Mouse (Mus musculus): Measurements from ENCODE around the gene Procr. TPM values are rescaled to one million over a fixed set of nuclear protein-coding genes. Genes with fewer than 3 reads are reported as not detected.

The Procr gene
- polyA plus RNA-seq, 1 experiment: 19.3 TPM

- no peak for DNase-seq (ENCODE audit: low spot score)
Measured at GRCm38 (mm10) chr2:155804053-155804452, 53.1 kb downstream of the Procr start.

Other genes starting within 250 kb of the Procr start
- 22.9 and 27.8 TPM in 2 replicates for gene Acss2, start 233.2 kb upstream of the Procr start, polyA plus RNA-seq (2012; rRNA removed)
- gene Ggt7, start 232.9 kb upstream of the Procr start, polyA plus RNA-seq (2012; rRNA removed): 8.6 and 11.3 TPM in 2 replicates
- 15.4 and 17.5 TPM in 2 replicates for gene Gss, start 158.3 kb upstream of the Procr start, polyA plus RNA-seq (2012; rRNA removed)
- gene Myh7b, start 139.9 kb upstream of the Procr start, polyA plus RNA-seq (2012; rRNA removed): 0.01 TPM in 1 of 2 replicates, not detected in the other
- gene Trpc4ap, start 58.7 kb upstream of the Procr start, polyA plus RNA-seq (2012; rRNA removed): 86.9 and 90.7 TPM in 2 replicates
- gene Edem2, start 21.6 kb upstream of the Procr start, polyA plus RNA-seq (2012; rRNA removed): 56.1 and 78.7 TPM in 2 replicates
- not detected in 2 replicates for gene Gm17581, start 15.3 kb upstream of the Procr start, polyA plus RNA-seq (2012; rRNA removed)
- 0.04 and 0.09 TPM in 2 replicates for gene Mmp24, start 24.2 kb downstream of the Procr start, polyA plus RNA-seq (2012; rRNA removed)
- gene BC029722, start 68.3 kb downstream of the Procr start, polyA plus RNA-seq (2012; rRNA removed): 42.8 and 48.4 TPM in 2 replicates
- 63.3 and 65.9 TPM in 2 replicates for gene Eif6, start 75.8 kb downstream of the Procr start, polyA plus RNA-seq (2012; rRNA removed)
- gene Fam83c, start 83.7 kb downstream of the Procr start, polyA plus RNA-seq (2012; rRNA removed): 2.6 and 3.7 TPM in 2 replicates
- 47.0 and 60.2 TPM in 2 replicates for gene Uqcc1, start 179.2 kb downstream of the Procr start, polyA plus RNA-seq (2012; rRNA removed)
- gene Gm15557, start 189.6 kb downstream of the Procr start, polyA plus RNA-seq (2012; rRNA removed): not detected in 2 replicates
- gene Gdf5, start 194.2 kb downstream of the Procr start, polyA plus RNA-seq (2012; rRNA removed): 1.5 and 1.7 TPM in 2 replicates
- gene Cep250, start 205.3 kb downstream of the Procr start, polyA plus RNA-seq (2012; rRNA removed): 11.7 and 13.4 TPM in 2 replicates

All from urinary bladder, adult 2 months (tissue).